Mouse (Mus musculus) c-Kit-positive CD71-positive TER-119-negative erythroid progenitor cells, embryonic 14.5 days (primary cell): ENCODE measurements around the gene Nsd2.
A peak's percentile ranks its signal among the peaks of the same experiment; 100 is the strongest.

ENCODE experiments used
- DNase-seq: peaks from one replicate; pipeline ENCODE4 v3.0.0-alpha.2; 2013; ENCODE audit warnings: low read depth

Nsd2 gene

GRCm38 (mm10) chr5:33819876-33820732 lies at the start of gene Nsd2:
Nsd2 (plus strand) TSS chr5:33820725.
- DNase-seq = peak; percentile 66

- DNase-seq = no peak
These were observed 43.3 kb upstream of the Nsd2 start for GRCm38 (mm10) chr5:33777195-33777594.

GRCm38 (mm10) chr5:33781964-33782344 lies 38.6 kb upstream of the Nsd2 start:
- DNase-seq = peak; percentile 29

- DNase-seq = peak; percentile 90
These were observed 38.1 kb upstream of the Nsd2 start, which contains the start of gene Letm1 for GRCm38 (mm10) chr5:33782345-33782998. Letm1 (minus strand) TSS chr5:33782817.

GRCm38 (mm10) chr5:33782999-33783390 lies 37.5 kb upstream of the Nsd2 start:
- DNase-seq = no peak

- DNase-seq = no peak
These were observed 28.4 kb upstream of the Nsd2 start for GRCm38 (mm10) chr5:33791912-33792643.

- DNase-seq = no peak
These were observed 17.2 kb upstream of the Nsd2 start for GRCm38 (mm10) chr5:33803337-33803736.

- no peak for DNase-seq
These were observed 9.0 kb upstream of the Nsd2 start for GRCm38 (mm10) chr5:33811519-33811918.

- DNase-seq = no peak
These were observed 4.4 kb upstream of the Nsd2 start for GRCm38 (mm10) chr5:33816008-33816725.

GRCm38 (mm10) chr5:33818104-33818503 lies 2.4 kb upstream of the Nsd2 start:
- DNase-seq = no peak

GRCm38 (mm10) chr5:33819141-33819875 lies 1.2 kb upstream of the Nsd2 start:
- no peak for DNase-seq

- no peak for DNase-seq
These were observed 452 bp downstream of the Nsd2 start for GRCm38 (mm10) chr5:33820733-33821621.

GRCm38 (mm10) chr5:33821901-33822427 lies 1.4 kb downstream of the Nsd2 start:
- DNase-seq = no peak

GRCm38 (mm10) chr5:33822456-33822855 lies 1.9 kb downstream of the Nsd2 start:
- DNase-seq = no peak

GRCm38 (mm10) chr5:33826001-33826400 lies 5.5 kb downstream of the Nsd2 start:
- DNase-seq = no peak

- no peak for DNase-seq
These were observed 7.6 kb downstream of the Nsd2 start for GRCm38 (mm10) chr5:33828107-33828506.

- DNase-seq = no peak
These were observed 9.4 kb downstream of the Nsd2 start for GRCm38 (mm10) chr5:33829958-33830357.

- DNase-seq = no peak
These were observed 10.3 kb downstream of the Nsd2 start for GRCm38 (mm10) chr5:33830832-33831231.

- no peak for DNase-seq
These were observed 20.8 kb downstream of the Nsd2 start for GRCm38 (mm10) chr5:33841331-33841730.

- DNase-seq = no peak
These were observed 22.0 kb downstream of the Nsd2 start for GRCm38 (mm10) chr5:33842549-33842948.
